Mouse (Mus musculus): ENCODE results near the gene Mmp9.

Mmp9 gene

GRCm38 (mm10) chr2:164912749-164913427 is 27.7 kb upstream of the Mmp9 start:
- no peak for DNase-seq (ENCODE audit: low spot score)

GRCm38 (mm10) chr2:164913428-164913786 is 27.2 kb upstream of the Mmp9 start:
- DNase-seq (ENCODE audit: low spot score): peak; percentile 84

- DNase-seq (ENCODE audit: low spot score): no peak
Observed at GRCm38 (mm10) chr2:164916820-164917219, 23.8 kb upstream of the Mmp9 start.

GRCm38 (mm10) chr2:164917371-164917770 is 23.2 kb upstream of the Mmp9 start:
- no peak for DNase-seq (ENCODE audit: low spot score)

GRCm38 (mm10) chr2:164918325-164918724 is 22.3 kb upstream of the Mmp9 start:
- DNase-seq (ENCODE audit: low spot score): peak; percentile 58

- no peak for DNase-seq (ENCODE audit: low spot score)
Observed at GRCm38 (mm10) chr2:164921984-164922383, 18.6 kb upstream of the Mmp9 start.

GRCm38 (mm10) chr2:164923291-164923690 is 17.3 kb upstream of the Mmp9 start:
- no peak for DNase-seq (ENCODE audit: low spot score)

- DNase-seq (ENCODE audit: low spot score): peak; percentile 79
Observed at GRCm38 (mm10) chr2:164924100-164924857, 16.3 kb upstream of the Mmp9 start.

- no peak for DNase-seq (ENCODE audit: low spot score)
Observed at GRCm38 (mm10) chr2:164930706-164931581, 9.6 kb upstream of the Mmp9 start.

- DNase-seq (ENCODE audit: low spot score): no peak
Observed at GRCm38 (mm10) chr2:164933534-164933933, 7.0 kb upstream of the Mmp9 start.

GRCm38 (mm10) chr2:164935991-164936390 is 4.6 kb upstream of the Mmp9 start:
- DNase-seq (ENCODE audit: low spot score): no peak

- DNase-seq (ENCODE audit: low spot score): peak; percentile 84
Observed at GRCm38 (mm10) chr2:164938146-164939091, 2.2 kb upstream of the Mmp9 start.

GRCm38 (mm10) chr2:164939106-164939505 is 1.5 kb upstream of the Mmp9 start:
- no peak for DNase-seq (ENCODE audit: low spot score)

GRCm38 (mm10) chr2:164942692-164943290 is 2.2 kb downstream of the Mmp9 start:
- DNase-seq (ENCODE audit: low spot score): peak; percentile 76

GRCm38 (mm10) chr2:164947506-164947905 is 6.9 kb downstream of the Mmp9 start:
- no peak for DNase-seq (ENCODE audit: low spot score)

- DNase-seq (ENCODE audit: low spot score): no peak
Observed at GRCm38 (mm10) chr2:164947930-164948329, 7.3 kb downstream of the Mmp9 start.

- DNase-seq (ENCODE audit: low spot score): peak; percentile 28
Observed at GRCm38 (mm10) chr2:164948962-164949361, 8.4 kb downstream of the Mmp9 start.

- peak; percentile 37 for DNase-seq (ENCODE audit: low spot score)
Observed at GRCm38 (mm10) chr2:164950501-164950900, 9.9 kb downstream of the Mmp9 start.

GRCm38 (mm10) chr2:164951745-164952144 is 11.2 kb downstream of the Mmp9 start:
- DNase-seq (ENCODE audit: low spot score): no peak

GRCm38 (mm10) chr2:164952448-164952847 is 11.9 kb downstream of the Mmp9 start:
- no peak for DNase-seq (ENCODE audit: low spot score)

GRCm38 (mm10) chr2:164953224-164953623 is 12.6 kb downstream of the Mmp9 start:
- peak; percentile 73 for DNase-seq (ENCODE audit: low spot score)
